Mouse (Mus musculus): ENCODE measurements around the gene Ralgapa2. TPM values are rescaled to one million over a fixed set of nuclear protein-coding genes. Genes with fewer than 3 reads are reported as not detected.

Gene Ralgapa2
- total RNA-seq, 2 experiments from 2014 or later: 19.2 to 19.7 TPM

GRCm38 (mm10) chr2:146310291-146310690, 201.9 kb downstream of the Ralgapa2 start:
- DNase-seq (ENCODE audit: low spot score in 2 of 2): peak in 1 of 2 experiments; percentile 33

GRCm38 (mm10) chr2:146309413-146309812, 202.7 kb downstream of the Ralgapa2 start:
- peak in 1 of 2 experiments; percentile 37 for DNase-seq (ENCODE audit: low spot score in 2 of 2)

GRCm38 (mm10) chr2:146307060-146307459, 205.1 kb downstream of the Ralgapa2 start:
- DNase-seq (ENCODE audit: low spot score in 2 of 2): no peak

DNA sequence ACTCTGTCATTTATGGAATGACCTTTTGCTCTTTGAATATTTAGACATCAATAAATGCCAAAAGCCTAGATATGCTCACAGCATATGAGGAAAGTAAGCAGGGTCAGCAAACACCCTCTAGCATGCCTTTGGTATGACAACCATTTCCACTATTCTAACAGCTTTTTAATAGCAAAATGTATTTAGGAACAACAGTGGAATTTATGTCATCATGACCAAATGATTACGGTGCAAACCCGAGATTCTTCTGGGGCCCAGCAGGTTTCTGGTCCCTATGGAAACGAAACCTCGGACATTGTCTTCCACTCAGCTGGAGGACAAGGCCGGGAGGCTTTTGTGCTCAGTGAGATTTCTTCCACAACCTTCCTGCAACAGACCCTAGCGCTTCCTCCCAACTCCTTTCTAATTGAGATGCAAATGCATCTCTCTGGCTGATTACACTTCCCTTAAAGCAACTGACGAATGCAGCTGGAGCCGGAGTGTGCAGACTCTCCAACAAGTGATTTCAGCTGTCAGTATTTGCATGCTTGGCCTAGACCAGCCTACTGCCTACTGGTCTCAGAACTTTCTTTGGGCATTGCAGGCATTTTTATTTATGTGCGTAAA, 209.9 kb downstream of the Ralgapa2 start:
- DNase-seq (ENCODE audit: low spot score in 2 of 2): no peak

DNA sequence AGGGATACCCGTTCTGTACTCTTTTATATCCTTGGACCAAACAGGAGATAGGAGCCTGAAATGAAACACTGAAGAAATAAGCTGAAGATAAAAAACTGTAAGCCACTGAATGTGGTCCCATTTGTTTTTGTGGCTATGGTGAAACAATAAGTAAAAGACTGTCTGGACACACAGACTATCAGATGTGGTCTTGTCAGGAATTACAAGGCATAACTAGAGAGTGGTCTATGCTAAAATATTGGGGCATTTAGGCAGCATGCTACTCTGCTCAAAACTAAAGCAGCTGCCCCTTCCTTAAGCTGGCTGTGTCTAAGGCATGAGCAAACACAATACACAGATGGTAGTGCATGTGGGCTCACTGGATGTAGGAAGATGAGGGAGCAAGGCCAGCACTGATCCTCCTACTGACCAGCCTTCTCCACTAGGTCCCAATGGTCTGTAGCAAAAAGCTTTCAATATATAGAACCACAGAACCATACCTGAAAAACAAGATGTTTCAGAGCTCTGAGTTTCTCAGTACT, 211.6 kb downstream of the Ralgapa2 start:
- no peak for DNase-seq (ENCODE audit: low spot score in 2 of 2)

DNA sequence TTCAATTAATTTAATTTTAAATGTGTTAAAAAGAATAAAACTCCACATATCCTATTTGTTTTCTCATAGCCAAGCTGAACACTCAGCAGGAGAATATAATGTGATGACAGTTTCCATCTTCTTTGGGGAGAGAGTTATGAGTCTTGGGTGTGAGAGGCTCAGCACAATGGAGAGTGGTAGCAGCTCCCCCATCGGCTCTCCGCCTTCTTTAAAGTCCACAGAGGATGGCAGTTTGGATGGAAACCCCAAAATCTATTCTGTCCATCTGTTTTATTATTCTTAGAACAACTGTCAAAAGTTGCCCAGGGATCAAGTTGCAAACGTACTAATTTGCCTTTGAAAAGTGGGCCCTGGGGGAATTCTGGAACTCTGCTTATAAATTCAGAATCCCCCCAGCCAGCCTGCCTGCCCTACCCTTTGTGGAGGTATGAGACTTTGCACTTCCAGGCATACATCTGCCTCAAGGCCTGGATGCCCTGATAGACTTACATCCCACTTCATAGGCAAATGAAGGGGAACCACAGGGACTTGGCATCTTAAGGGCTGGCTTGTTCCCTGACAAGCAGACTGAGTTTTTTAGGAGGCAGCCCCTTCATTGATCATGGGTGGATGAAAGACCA, 212.2 kb downstream of the Ralgapa2 start:
- no peak for DNase-seq (ENCODE audit: low spot score in 2 of 2)

GRCm38 (mm10) chr2:146293538-146293937, 218.6 kb downstream of the Ralgapa2 start:
- DNase-seq (ENCODE audit: low spot score in 2 of 2): no peak

DNA sequence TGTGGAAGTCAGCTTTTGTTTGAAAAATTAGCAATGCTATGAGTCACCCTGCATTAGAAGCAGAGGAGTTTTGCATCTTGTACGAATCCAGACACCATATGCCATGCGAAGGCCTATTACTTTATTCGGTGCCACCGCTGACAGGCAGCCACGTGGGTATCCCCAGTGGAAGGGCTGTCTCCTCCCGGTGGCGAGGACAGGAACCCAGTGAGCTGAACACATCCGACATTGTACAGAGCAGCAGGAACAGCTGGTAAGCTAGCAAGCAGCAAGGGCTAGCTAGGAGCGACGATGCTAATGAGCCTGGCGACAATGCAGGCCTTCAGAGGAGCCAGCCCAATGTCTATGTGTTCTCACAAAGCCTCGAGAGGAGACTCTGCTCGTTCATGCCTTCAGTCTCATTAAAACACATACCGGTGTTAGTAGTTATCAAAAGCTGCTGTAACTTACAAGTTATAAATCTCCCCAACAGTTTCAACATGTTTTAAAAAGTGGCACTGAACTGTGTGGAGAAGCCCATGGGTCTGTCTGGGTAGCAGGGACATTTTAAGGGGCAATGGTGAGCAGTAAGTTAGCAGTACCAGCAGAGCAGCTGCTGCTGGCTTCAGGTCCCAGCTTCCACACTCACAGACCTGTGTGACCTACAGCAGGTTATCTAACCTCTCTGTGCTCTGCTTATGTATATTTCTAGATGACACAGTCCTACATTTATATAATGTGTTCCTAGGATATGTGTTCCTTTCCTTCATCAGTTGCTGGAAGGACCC, 221.1 kb downstream of the Ralgapa2 start:
- peak; percentile 34 to 71 for DNase-seq (ENCODE audit: low spot score in 2 of 2)

- DNase-seq (ENCODE audit: low spot score in 2 of 2): no peak
Observed at GRCm38 (mm10) chr2:146290366-146290765, 221.8 kb downstream of the Ralgapa2 start.

- no peak for DNase-seq (ENCODE audit: low spot score in 2 of 2)
Observed at GRCm38 (mm10) chr2:146289394-146289793, 222.8 kb downstream of the Ralgapa2 start.

DNA sequence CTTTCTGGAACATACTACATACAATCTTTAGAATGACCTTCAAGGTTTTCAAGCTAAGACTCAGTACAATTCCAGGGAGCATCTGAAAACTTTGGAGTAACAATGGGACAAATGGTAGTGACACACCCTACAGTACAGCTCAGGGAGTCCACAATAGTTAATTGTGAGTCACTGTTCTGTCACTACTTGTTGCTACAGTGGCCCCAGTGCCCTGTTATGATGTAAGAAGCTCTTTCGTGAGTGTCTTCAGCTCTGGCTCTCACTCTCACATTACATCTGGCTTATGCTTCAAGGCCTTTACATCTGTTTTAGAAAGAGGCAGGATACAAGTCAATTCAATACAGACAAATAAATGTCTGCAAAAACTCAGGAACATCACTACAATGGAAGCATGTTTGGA, 223.8 kb downstream of the Ralgapa2 start:
- DNase-seq (ENCODE audit: low spot score in 2 of 2): no peak

GRCm38 (mm10) chr2:146287531-146287930, 224.6 kb downstream of the Ralgapa2 start:
- DNase-seq (ENCODE audit: low spot score in 2 of 2): no peak

- no peak for DNase-seq (ENCODE audit: low spot score in 2 of 2)
Observed at GRCm38 (mm10) chr2:146281346-146281745, 230.8 kb downstream of the Ralgapa2 start.

GRCm38 (mm10) chr2:146280921-146281274, 231.2 kb downstream of the Ralgapa2 start:
- DNase-seq (ENCODE audit: low spot score in 2 of 2): no peak

GRCm38 (mm10) chr2:146280221-146280920, 231.8 kb downstream of the Ralgapa2 start:
- no peak for DNase-seq (ENCODE audit: low spot score in 2 of 2)

GRCm38 (mm10) chr2:146279430-146280220, 232.5 kb downstream of the Ralgapa2 start:
- peak; percentile 13 to 32 for DNase-seq (ENCODE audit: low spot score in 2 of 2)

GRCm38 (mm10) chr2:146278381-146278780, 233.8 kb downstream of the Ralgapa2 start:
- DNase-seq (ENCODE audit: low spot score in 2 of 2): no peak

GRCm38 (mm10) chr2:146266539-146266938, 245.6 kb downstream of the Ralgapa2 start:
- no peak for DNase-seq (ENCODE audit: low spot score in 2 of 2)

DNA sequence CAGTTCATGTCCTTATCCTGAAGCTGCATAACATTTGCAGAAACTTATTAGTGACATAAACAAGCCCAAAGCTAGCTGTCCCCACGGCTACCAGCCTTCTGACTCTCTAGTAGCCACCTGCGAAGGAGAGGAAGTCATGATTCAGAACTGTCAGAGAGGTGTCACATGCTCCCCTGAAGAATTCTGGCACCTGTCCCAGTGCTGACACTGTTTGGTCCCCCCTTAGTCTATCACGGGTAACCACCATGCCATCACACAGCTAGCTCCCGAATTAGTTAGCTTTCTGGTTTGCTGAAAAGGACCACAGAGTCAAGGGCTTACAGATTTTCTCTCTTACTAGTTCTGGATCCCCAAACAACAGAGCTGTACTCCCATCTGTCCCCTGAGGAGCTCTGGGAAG, 247.1 kb downstream of the Ralgapa2 start:
- DNase-seq (ENCODE audit: low spot score in 2 of 2): no peak

GRCm38 (mm10) chr2:146262966-146263365, 249.2 kb downstream of the Ralgapa2 start:
- DNase-seq (ENCODE audit: low spot score in 2 of 2): no peak

GRCm38 (mm10) chr2:146262215-146262614, 249.9 kb downstream of the Ralgapa2 start:
- DNase-seq (ENCODE audit: low spot score in 2 of 2): no peak
